Mouse (Mus musculus): ENCODE data around the gene Bbof1. TPM values are rescaled to one million over a fixed set of nuclear protein-coding genes. Genes with fewer than 3 reads are reported as not detected.
A peak's percentile ranks its signal among the peaks of the same experiment; 100 is the strongest.

Gene Bbof1
- polyA plus RNA-seq, 1 experiment from 2014 or later: 3.3 TPM

DNA sequence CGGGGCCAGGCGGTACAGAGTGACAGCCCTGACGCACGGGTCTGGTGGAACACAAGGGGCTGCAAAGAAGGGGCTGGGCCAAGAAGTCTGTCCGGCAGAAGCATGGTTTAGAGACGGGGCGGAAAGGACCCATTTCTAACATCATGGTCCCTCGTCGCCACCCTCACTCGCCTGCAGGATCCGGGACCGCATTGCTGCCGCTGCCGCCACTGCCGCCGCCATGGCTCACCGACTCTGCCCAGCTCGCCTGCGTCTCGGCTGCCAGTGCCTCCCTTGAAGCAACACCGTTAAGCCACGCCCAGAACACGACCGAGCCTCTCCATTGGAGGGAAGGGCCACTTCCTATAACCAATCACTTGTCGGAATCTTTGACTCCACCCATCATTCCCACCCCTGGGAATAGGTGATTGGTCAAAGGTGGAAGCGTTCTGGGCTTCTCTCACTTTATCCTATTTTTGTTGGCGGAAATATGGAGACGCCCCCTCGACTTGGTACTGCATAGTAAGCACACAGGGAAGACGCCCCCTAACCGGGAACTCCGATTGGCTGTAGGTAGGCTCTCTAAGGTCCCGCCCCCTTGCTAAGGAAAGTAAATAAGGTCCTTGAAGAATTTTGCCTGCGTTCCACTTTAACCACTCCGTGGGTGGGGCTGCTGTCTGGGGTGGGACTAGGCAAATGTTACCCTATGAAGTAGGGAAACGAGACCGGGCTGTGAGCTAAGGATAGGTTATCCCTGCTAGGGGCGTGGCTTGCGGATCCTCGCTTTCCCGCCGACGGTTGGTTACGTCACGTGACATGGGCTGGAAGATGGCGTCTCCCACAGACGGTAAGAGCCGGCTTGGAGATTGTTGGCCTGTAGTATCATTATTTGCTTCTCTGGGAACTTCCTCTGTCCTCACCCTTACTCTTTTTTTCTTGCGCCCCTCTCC lies 42.1 kb downstream of the Bbof1 start, which contains the start of the genes Aldh6a1 and Lin52:
Gene Aldh6a1, minus strand, starts transcription at position 287 of the 929 bp plus-strand sequence.
Gene Lin52, plus strand, starts transcription at position 705 of the 929 bp plus-strand sequence.
- peak; percentile 99 for ATAC-seq (ENCODE audit: low FRiP score)
- under 1% methylated on average over 49 of the region's 49 CpGs for WGBS
- Histone ChIP-seq H3K27me3 (peaks cover 10% of the 10 kb centered on the region; the same call in 1 of the 2 replicates), H3K9ac (peak within 1 kb of the TSS; percentile 65), H3K27ac (peak within 1 kb of the TSS; percentile 50; the same call in 1 of the 2 replicates), H3K4me2 (peak within 1 kb of the TSS; percentile 96), H3K4me3 (replicated peaks) (peak within 1 kb of the TSS; percentile 68), H3K36me3 (replicated peaks) (0 out of 2 replicates have a peak, but pooled peaks cover 3% of the 10 kb centered on the region), H3K4me1 (peaks cover 21% of the 10 kb centered on the region), H3K9me3 (no peaks in the 10 kb centered on the region)

- Histone ChIP-seq H3K9ac (peak overlapping the region; percentile 65), H3K4me2 (peak overlapping the region; percentile 96), H3K27me3 (peaks cover 3% of the 10 kb centered on the region; the same call in 1 of the 2 replicates), H3K4me1 (peaks cover 21% of the 10 kb centered on the region), H3K36me3 (replicated peaks) (peaks cover 4% of the 10 kb centered on the region; the same call in 1 of the 2 replicates), H3K9me3 (no peaks in the 10 kb centered on the region), H3K4me3 (replicated peaks) (peak overlapping the region; percentile 68), H3K27ac (0 out of 2 replicates have a peak overlapping the region, but pooled peaks have one; percentile 50)
- ATAC-seq (ENCODE audit: low FRiP score): no peak
- under 1% methylated on average over 11 of the region's 11 CpGs for WGBS
These were observed 42.9 kb downstream of the Bbof1 start for GRCm38 (mm10) chr12:84451801-84452200.

DNA sequence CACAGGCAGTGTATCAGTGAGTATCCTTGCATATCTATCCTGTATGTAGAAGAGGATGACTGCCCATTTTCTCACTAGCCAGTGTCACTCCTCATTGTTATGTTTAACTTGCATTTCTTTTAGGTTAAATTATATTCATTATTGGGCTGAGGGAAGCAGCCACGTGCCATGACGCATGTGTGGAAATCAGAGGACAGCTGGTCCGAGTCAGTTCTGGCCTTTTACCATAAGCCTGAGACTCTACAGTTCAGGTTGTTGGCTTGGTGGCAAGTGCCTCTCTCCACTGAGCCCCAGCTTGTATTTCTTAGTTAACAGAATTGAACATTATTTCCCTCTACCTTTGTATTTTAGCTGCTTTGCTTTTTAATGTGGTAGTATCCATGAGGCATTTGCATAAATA lies 48.0 kb downstream of the Bbof1 start:
- Histone ChIP-seq H3K36me3 (replicated peaks) (peaks cover 33% of the 10 kb centered on the region), H3K27me3 (no peaks in the 10 kb centered on the region), H3K9ac (no peak overlapping the region), H3K9me3 (no peaks in the 10 kb centered on the region), H3K4me3 (replicated peaks) (no peak overlapping the region), H3K27ac (no peak overlapping the region), H3K4me1 (peaks cover 12% of the 10 kb centered on the region), H3K4me2 (no peak overlapping the region)
- no peak for ATAC-seq (ENCODE audit: low FRiP score)
- 85% methylated on average over 3 of the region's 3 CpGs for WGBS

- H3K4me1 ChIP-seq: no peaks in the 10 kb centered on the region
- peaks cover 57% of the 10 kb centered on the region for H3K36me3 ChIP-seq (replicated peaks)
- H3K4me3 ChIP-seq (replicated peaks): no peak overlapping the region
- no peaks in the 10 kb centered on the region for H3K27me3 ChIP-seq
- no peak overlapping the region for H3K4me2 ChIP-seq
- no peak overlapping the region for H3K9ac ChIP-seq
- H3K27ac ChIP-seq: no peak overlapping the region
- no peak for ATAC-seq (ENCODE audit: low FRiP score)
- WGBS: 51% methylated on average over 1 of the region's 1 CpGs
- no peaks in the 10 kb centered on the region for H3K9me3 ChIP-seq
These were observed 51.0 kb downstream of the Bbof1 start for GRCm38 (mm10) chr12:84459845-84460244.

DNA sequence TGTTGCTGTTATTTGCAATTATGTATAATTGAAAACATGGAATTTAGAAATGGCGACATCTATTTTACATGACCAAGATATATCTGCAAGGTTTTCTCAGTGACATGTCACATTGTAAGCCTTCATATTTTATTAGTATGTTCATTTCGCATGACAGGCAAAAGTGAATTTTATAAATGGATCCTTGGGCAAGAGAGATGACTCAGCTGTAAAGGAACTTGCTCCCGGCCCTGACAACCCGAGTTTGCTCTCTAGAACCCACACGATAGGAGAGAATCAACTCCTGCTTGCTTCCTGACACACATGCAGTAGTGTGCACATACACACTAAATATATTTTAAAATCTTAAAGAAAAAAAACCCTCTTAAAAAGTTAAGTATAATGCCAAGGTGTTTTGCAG lies 52.5 kb downstream of the Bbof1 start:
- Histone ChIP-seq H3K4me3 (replicated peaks) (no peak overlapping the region), H3K4me1 (no peaks in the 10 kb centered on the region), H3K9me3 (no peaks in the 10 kb centered on the region), H3K4me2 (no peak overlapping the region), H3K9ac (no peak overlapping the region), H3K36me3 (replicated peaks) (peaks cover 59% of the 10 kb centered on the region), H3K27ac (no peak overlapping the region), H3K27me3 (no peaks in the 10 kb centered on the region)
- 95% methylated on average over 5 of the region's 5 CpGs for WGBS
- no peak for ATAC-seq (ENCODE audit: low FRiP score)

DNA sequence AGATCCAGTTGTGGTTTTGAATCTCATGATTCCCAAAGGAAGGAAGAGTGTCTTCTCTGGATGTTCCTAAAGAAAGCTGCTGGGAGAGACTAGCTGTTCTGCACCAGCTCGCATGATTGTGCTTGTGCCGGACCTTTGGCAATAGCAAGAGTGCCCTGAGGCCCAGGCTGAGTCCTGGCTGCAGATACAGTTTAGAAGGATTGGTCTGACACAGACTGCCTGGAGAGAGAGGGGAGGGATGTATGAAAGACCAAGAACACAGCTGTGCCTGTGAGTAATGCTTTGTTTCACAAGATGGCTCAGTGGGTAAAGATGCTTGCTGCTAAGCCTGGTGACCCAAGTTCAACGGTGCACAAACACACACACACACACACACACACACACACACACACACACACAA lies 54.0 kb downstream of the Bbof1 start:
- ATAC-seq (ENCODE audit: low FRiP score): no peak
- H3K9ac ChIP-seq: no peak overlapping the region
- 92% methylated on average over 3 of the region's 3 CpGs for WGBS
- no peak overlapping the region for H3K4me2 ChIP-seq
- H3K9me3 ChIP-seq: no peaks in the 10 kb centered on the region
- no peaks in the 10 kb centered on the region for H3K4me1 ChIP-seq
- H3K36me3 ChIP-seq (replicated peaks): peaks cover 52% of the 10 kb centered on the region
- no peak overlapping the region for H3K27ac ChIP-seq
- H3K4me3 ChIP-seq (replicated peaks): no peak overlapping the region
- no peaks in the 10 kb centered on the region for H3K27me3 ChIP-seq

- H3K4me2 ChIP-seq: no peak overlapping the region
- H3K4me3 ChIP-seq (replicated peaks): no peak overlapping the region
- no peaks in the 10 kb centered on the region for H3K27me3 ChIP-seq
- 0% methylated on average over 1 of the region's 1 CpGs for WGBS
- H3K4me1 ChIP-seq: no peaks in the 10 kb centered on the region
- H3K36me3 ChIP-seq (replicated peaks): peaks cover 14% of the 10 kb centered on the region
- H3K9me3 ChIP-seq: no peaks in the 10 kb centered on the region
- no peak overlapping the region for H3K9ac ChIP-seq
- ATAC-seq (ENCODE audit: low FRiP score): no peak
- H3K27ac ChIP-seq: no peak overlapping the region
These were observed 59.8 kb downstream of the Bbof1 start for GRCm38 (mm10) chr12:84468701-84469100.

GRCm38 (mm10) chr12:84478937-84479336 lies 70.1 kb downstream of the Bbof1 start:
- no peak for ATAC-seq (ENCODE audit: low FRiP score)
- WGBS: 97% methylated on average over 7 of the region's 7 CpGs

GRCm38 (mm10) chr12:84481251-84481650 lies 72.4 kb downstream of the Bbof1 start:
- no peak overlapping the region for H3K9ac ChIP-seq
- no peak overlapping the region for H3K27ac ChIP-seq
- no peaks in the 10 kb centered on the region for H3K4me1 ChIP-seq
- no peak for ATAC-seq (ENCODE audit: low FRiP score)
- H3K9me3 ChIP-seq: no peaks in the 10 kb centered on the region
- no peak overlapping the region for H3K4me2 ChIP-seq
- WGBS: 69% methylated on average over 2 of the region's 2 CpGs
- 0 out of 2 replicates have a peak, but pooled peaks cover 5% of the 10 kb centered on the region for H3K36me3 ChIP-seq (replicated peaks)
- H3K4me3 ChIP-seq (replicated peaks): no peak overlapping the region
- no peaks in the 10 kb centered on the region for H3K27me3 ChIP-seq

More at GRCm38 (mm10) chr12:84478937-84479336, 70.1 kb downstream of the Bbof1 start:
- Histone ChIP-seq H3K4me3 (replicated peaks) (no peak overlapping the region), H3K4me1 (no peaks in the 10 kb centered on the region), H3K9me3 (no peaks in the 10 kb centered on the region), H3K27ac (no peak overlapping the region), H3K27me3 (no peaks in the 10 kb centered on the region), H3K9ac (no peak overlapping the region), H3K36me3 (replicated peaks) (peaks cover 11% of the 10 kb centered on the region; the same call in 1 of the 2 replicates), H3K4me2 (no peak overlapping the region)

DNA sequence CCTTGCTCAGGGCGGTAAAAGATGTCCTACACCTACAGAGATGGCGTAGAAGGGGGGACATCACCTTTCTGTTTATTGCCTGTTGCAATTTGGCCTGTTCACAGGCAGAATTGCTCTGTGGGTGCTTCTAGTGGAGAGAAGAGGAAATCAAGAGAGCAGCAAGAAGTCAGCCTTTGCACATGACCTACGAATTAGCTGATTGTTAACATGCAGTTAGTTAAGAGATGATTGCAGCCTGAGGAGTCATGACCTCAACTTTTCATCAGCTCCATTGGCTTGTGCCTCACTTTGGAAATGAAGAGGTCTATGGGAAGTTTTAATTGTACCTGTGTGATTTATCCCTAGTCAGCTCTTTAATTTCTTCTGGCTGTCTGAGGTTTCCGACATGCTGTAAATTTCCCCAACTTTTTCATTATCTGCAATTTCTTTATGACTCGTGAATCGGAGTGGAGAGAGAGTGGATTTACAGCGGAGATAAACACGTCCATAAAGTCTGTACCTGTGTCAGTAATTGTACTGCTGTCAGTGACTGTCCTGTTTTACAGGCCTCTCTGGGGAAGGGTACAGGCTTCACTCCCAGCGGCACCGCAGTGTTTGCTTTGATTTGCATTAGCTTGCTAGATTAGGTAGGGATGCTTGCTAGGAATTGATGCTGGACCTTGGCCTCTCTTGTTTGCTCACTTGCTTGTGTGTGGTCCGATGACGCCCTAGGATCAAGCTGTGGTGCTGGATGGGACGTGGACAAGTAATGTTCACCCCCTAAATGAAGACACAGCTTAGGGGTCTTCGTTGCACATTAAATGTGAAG lies 74.1 kb downstream of the Bbof1 start:
- ATAC-seq (ENCODE audit: low FRiP score): no peak
- H3K27me3 ChIP-seq: no peaks in the 10 kb centered on the region
- peaks cover 9% of the 10 kb centered on the region for H3K4me1 ChIP-seq
- H3K9me3 ChIP-seq: no peaks in the 10 kb centered on the region
- no peak overlapping the region for H3K9ac ChIP-seq
- no peak overlapping the region for H3K4me3 ChIP-seq (replicated peaks)
- no peak overlapping the region for H3K4me2 ChIP-seq
- H3K36me3 ChIP-seq (replicated peaks): 0 out of 2 replicates have a peak, but pooled peaks cover 5% of the 10 kb centered on the region
- 86% methylated on average over 14 of the region's 14 CpGs for WGBS
- no peak overlapping the region for H3K27ac ChIP-seq

DNA sequence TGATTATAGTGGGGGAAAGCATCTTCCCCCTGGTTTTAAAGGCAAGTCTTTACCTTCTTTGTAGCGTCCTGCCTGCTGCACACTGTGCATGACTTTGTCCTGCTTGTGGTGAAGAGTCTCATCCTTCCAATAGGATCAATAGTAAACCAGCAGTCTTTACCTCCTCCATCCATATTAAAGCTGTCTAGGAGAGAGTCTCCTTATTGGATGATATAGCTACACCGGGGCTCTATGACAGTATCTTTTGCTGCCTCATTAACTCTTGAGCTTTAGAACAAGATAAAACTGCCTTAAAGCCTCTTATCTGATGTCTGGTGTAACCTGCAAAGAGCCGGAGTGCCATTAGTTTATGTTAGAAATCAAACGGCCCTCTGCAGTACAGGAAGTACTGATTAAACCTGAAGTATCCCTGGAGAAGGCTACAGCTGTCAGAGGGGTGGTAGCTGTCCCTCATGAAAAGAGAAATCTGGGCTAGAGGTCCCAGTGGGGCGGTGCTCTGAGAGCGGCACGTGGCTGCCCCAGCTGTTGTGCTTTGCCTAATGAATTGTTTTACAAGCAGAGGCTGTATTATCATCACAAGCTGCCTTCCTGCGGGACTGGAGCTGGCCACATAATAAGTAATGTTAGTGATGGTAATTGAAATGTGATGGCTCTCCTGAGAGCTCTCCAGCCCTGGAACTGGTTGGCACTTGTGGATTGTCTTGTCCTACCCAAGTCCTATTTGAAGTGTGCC lies 78.6 kb downstream of the Bbof1 start:
- WGBS: 32% methylated on average over 8 of the region's 8 CpGs
- no peak overlapping the region for H3K9ac ChIP-seq
- H3K36me3 ChIP-seq (replicated peaks): no peaks in the 10 kb centered on the region
- H3K4me2 ChIP-seq: no peak overlapping the region
- peak; percentile 83 for ATAC-seq (ENCODE audit: low FRiP score)
- H3K4me3 ChIP-seq (replicated peaks): no peak overlapping the region
- H3K4me1 ChIP-seq: peaks cover 11% of the 10 kb centered on the region
- H3K27ac ChIP-seq: peak overlapping the region; percentile 3; the same call in 1 of the 2 replicates
- no peaks in the 10 kb centered on the region for H3K27me3 ChIP-seq
- no peaks in the 10 kb centered on the region for H3K9me3 ChIP-seq

Measured in forebrain, embryonic 12.5 days (tissue).